Mouse (Mus musculus) neutrophil, adult 5-6 weeks (primary cell): Measurements from ENCODE around the gene Adgrv1. TPM values are rescaled to one million over a fixed set of nuclear protein-coding genes. Genes with fewer than 3 reads are reported as not detected.

Experiments used
- ATAC-seq: fragments of 151-379, 151-347 bp; 2 replicates; pipeline ENCODE4 v1.8.0; 2017; ENCODE audit warnings: mild to moderate bottlenecking, moderate TSS enrichment; ENCODE audit not compliant: insufficient number of reproducible peaks, poor library complexity, low FRiP score, severe bottlenecking; ENCODE audit errors: extremely low read depth
- total RNA-seq: library from RNA; stranded (forward); fragments of 200-1000 nt; gene quantifications from 2 replicates; pipeline ENCODE4 v1.2.3, GENCODE M21; 2017

Gene Adgrv1
- total RNA-seq, 1 experiment from 2014 or later: 0.47 TPM

GRCm38 (mm10) chr13:81210516-81210915 is 422.4 kb downstream of the Adgrv1 start:
- no peak for ATAC-seq

- ATAC-seq: no peak
Measured at GRCm38 (mm10) chr13:81209815-81210214, 423.1 kb downstream of the Adgrv1 start.

- ATAC-seq: no peak
Measured at GRCm38 (mm10) chr13:81208106-81208613, 424.8 kb downstream of the Adgrv1 start.

- no peak for ATAC-seq
Measured at GRCm38 (mm10) chr13:81181966-81182908, 450.7 kb downstream of the Adgrv1 start.

- no peak for ATAC-seq
Measured at GRCm38 (mm10) chr13:81181459-81181858, 451.5 kb downstream of the Adgrv1 start.

- ATAC-seq: no peak
Measured at GRCm38 (mm10) chr13:81176820-81177219, 456.1 kb downstream of the Adgrv1 start.

GRCm38 (mm10) chr13:81176071-81176470 is 456.9 kb downstream of the Adgrv1 start:
- ATAC-seq: peak; percentile 64; the same call in 1 of the 2 replicates

- ATAC-seq: no peak
Measured at GRCm38 (mm10) chr13:81171115-81171514, 461.8 kb downstream of the Adgrv1 start.

- ATAC-seq: no peak
Measured at GRCm38 (mm10) chr13:81167450-81167849, 465.5 kb downstream of the Adgrv1 start.

- no peak for ATAC-seq
Measured at GRCm38 (mm10) chr13:81159808-81160207, 473.1 kb downstream of the Adgrv1 start.

- ATAC-seq: peak; percentile 81
Measured at GRCm38 (mm10) chr13:81155322-81155721, 477.6 kb downstream of the Adgrv1 start.

- no peak for ATAC-seq
Measured at GRCm38 (mm10) chr13:81144434-81144833, 488.5 kb downstream of the Adgrv1 start.

- ATAC-seq: no peak
Measured at GRCm38 (mm10) chr13:81142268-81142884, 490.6 kb downstream of the Adgrv1 start.

- ATAC-seq: peak; percentile 92
Measured at GRCm38 (mm10) chr13:81136652-81137422, 496.1 kb downstream of the Adgrv1 start.

- ATAC-seq: no peak
Measured at GRCm38 (mm10) chr13:81135953-81136352, 497.0 kb downstream of the Adgrv1 start.

GRCm38 (mm10) chr13:81134412-81134811 is 498.5 kb downstream of the Adgrv1 start:
- ATAC-seq: no peak

GRCm38 (mm10) chr13:81133336-81133735 is 499.6 kb downstream of the Adgrv1 start:
- ATAC-seq: no peak

- no peak for ATAC-seq
Measured at GRCm38 (mm10) chr13:81132691-81133090, 500.3 kb downstream of the Adgrv1 start.

GRCm38 (mm10) chr13:81131860-81132259 is 501.1 kb downstream of the Adgrv1 start:
- ATAC-seq: no peak
